Mouse (Mus musculus) gastrocnemius, adult 8-10 months (tissue): ENCODE measurements around the gene Tnp2. TPM values are rescaled to one million over a fixed set of nuclear protein-coding genes. Genes with fewer than 3 reads are reported as not detected.
"Not testable (repeated sequence)": the region's sequence is repeated elsewhere in the genome, so short reads cannot be mapped to it uniquely, and the experiment has no call there.

Experiments
- DNase-seq, 2 experiments: peaks; one replicate each; pipeline ENCODE4 v3.0.0; 2022; ENCODE audit warnings: low spot score in 2 of 2
- total RNA-seq, 4 experiments: library from RNA; stranded (reverse); gene quantifications; 2 replicates each; pipeline ENCODE4 v1.2.4; 2022

Tnp2 gene
- not detected for total RNA-seq

GRCm38 (mm10) chr16:10788271-10788670 is at the start of gene Tnp2:
TSS of gene Tnp2 (minus strand) at chr16:10788660.
- DNase-seq = no peak

GRCm38 (mm10) chr16:10837903-10838302 is 49.4 kb upstream of the Tnp2 start:
- no peak for DNase-seq

GRCm38 (mm10) chr16:10837250-10837649 is 48.8 kb upstream of the Tnp2 start:
- DNase-seq = no peak

- DNase-seq = no peak
Measured at GRCm38 (mm10) chr16:10836388-10836787, 47.9 kb upstream of the Tnp2 start.

GRCm38 (mm10) chr16:10834911-10835587 is 46.6 kb upstream of the Tnp2 start, which contains the start of gene Rmi2:
TSS of gene Rmi2 (plus strand) at chr16:10835059.
- DNase-seq = peak; percentile 59 to 75

- DNase-seq = no peak
Measured at GRCm38 (mm10) chr16:10834542-10834910, 46.1 kb upstream of the Tnp2 start.

GRCm38 (mm10) chr16:10828461-10828805 is 40.0 kb upstream of the Tnp2 start:
- no peak for DNase-seq

GRCm38 (mm10) chr16:10827766-10828460 is 39.5 kb upstream of the Tnp2 start:
- no peak for DNase-seq

- no peak for DNase-seq
Measured at GRCm38 (mm10) chr16:10827269-10827668, 38.8 kb upstream of the Tnp2 start.

- DNase-seq = no peak
Measured at GRCm38 (mm10) chr16:10825840-10826239, 37.4 kb upstream of the Tnp2 start.

- no peak for DNase-seq
Measured at GRCm38 (mm10) chr16:10824536-10824935, 36.1 kb upstream of the Tnp2 start.

GRCm38 (mm10) chr16:10821387-10821786 is 32.9 kb upstream of the Tnp2 start:
- DNase-seq = no peak

GRCm38 (mm10) chr16:10819966-10820365 is 31.5 kb upstream of the Tnp2 start:
- no peak for DNase-seq

- no peak for DNase-seq
Measured at GRCm38 (mm10) chr16:10818579-10819135, 30.2 kb upstream of the Tnp2 start.

GRCm38 (mm10) chr16:10814864-10815263 is 26.4 kb upstream of the Tnp2 start:
- DNase-seq = no peak

- no peak for DNase-seq
Measured at GRCm38 (mm10) chr16:10813726-10814125, 25.3 kb upstream of the Tnp2 start.

GRCm38 (mm10) chr16:10812865-10813371 is 24.5 kb upstream of the Tnp2 start, which contains the start of gene Gm11172:
TSS of gene Gm11172 (plus strand) at chr16:10812915.
- DNase-seq = no peak

GRCm38 (mm10) chr16:10810376-10810775 is 21.9 kb upstream of the Tnp2 start:
- DNase-seq = no peak

GRCm38 (mm10) chr16:10805789-10806527 is 17.5 kb upstream of the Tnp2 start, which contains the start of gene Prm1:
TSS of gene Prm1 (minus strand) at chr16:10805839.
- DNase-seq = no peak

GRCm38 (mm10) chr16:10802420-10802819 is 14.0 kb upstream of the Tnp2 start:
- not testable (repeated sequence) for DNase-seq

GRCm38 (mm10) chr16:10796034-10796433 is 7.6 kb upstream of the Tnp2 start, which contains the start of gene Prm2:
TSS of gene Prm2 (minus strand) at chr16:10796134.
- no peak for DNase-seq

- no peak for DNase-seq
Measured at GRCm38 (mm10) chr16:10790702-10791101, 2.2 kb upstream of the Tnp2 start, which contains the start of gene Prm3. TSS of gene Prm3 (minus strand) at chr16:10790914.
